Mouse (Mus musculus): Measurements from ENCODE around the gene Atrn. TPM values are rescaled to one million over a fixed set of nuclear protein-coding genes. Genes with fewer than 3 reads are reported as not detected.

Atrn gene
- polyA plus RNA-seq (2012; rRNA removed) = 2.2 and 3.9 TPM in 2 replicates

GRCm38 (mm10) chr2:130905751-130906583, at the start of gene Atrn, which contains the start of gene 4930402H24Rik:
TSS of gene Atrn (plus strand) at chr2:130906495.
TSS of gene 4930402H24Rik (minus strand) at chr2:130906406.

GRCm38 (mm10) chr2:131042988-131043387, 136.7 kb downstream of the Atrn start, which contains the start of gene Gfra4:
TSS of gene Gfra4 (minus strand) at chr2:131043088.

GRCm38 (mm10) chr2:131063404-131063864, 157.1 kb downstream of the Atrn start, which contains the start of gene Adam33:
TSS of gene Adam33 (minus strand) at chr2:131063814.

Other genes starting within 250 kb of the Atrn start
- 52.1 and 70.8 TPM in 2 replicates for gene Ddrgk1, start 241.8 kb upstream of the Atrn start, polyA plus RNA-seq (2012; rRNA removed)
- 15.1 and 16.4 TPM in 2 replicates for gene Itpa, start 238.9 kb upstream of the Atrn start, polyA plus RNA-seq (2012; rRNA removed)
- 0.46 and 0.56 TPM in 2 replicates for gene Slc4a11, start 209.0 kb upstream of the Atrn start, polyA plus RNA-seq (2012; rRNA removed)
- 11.9 and 12.3 TPM in 2 replicates for gene 4930402H24Rik, start 89 bp upstream of the Atrn start, polyA plus RNA-seq (2012; rRNA removed)
- 30.7 and 65.3 TPM in 2 replicates for gene Gfra4, start 136.6 kb downstream of the Atrn start, polyA plus RNA-seq (2012; rRNA removed)
- 35.6 and 43.1 TPM in 2 replicates for gene Adam33, start 157.3 kb downstream of the Atrn start, polyA plus RNA-seq (2012; rRNA removed)
- 1.8 and 2.0 TPM in 2 replicates for gene Siglec1, start 180.3 kb downstream of the Atrn start, polyA plus RNA-seq (2012; rRNA removed)
- 4.9 and 6.4 TPM in 2 replicates for gene Hspa12b, start 220.8 kb downstream of the Atrn start, polyA plus RNA-seq (2012; rRNA removed)
- not detected in 2 replicates for gene Gm11037, start 227.0 kb downstream of the Atrn start, polyA plus RNA-seq (2012; rRNA removed)

Data from stomach, adult 2 months (tissue).